Comparison of ENCODE assay signal across 11 mouse cellular contexts in genomic region chr2:122306184-122306583, GRCm38 (mm10). TPM values are rescaled to one million over a fixed set of nuclear protein-coding genes. Genes with fewer than 3 reads are reported as not detected.
DNase-seq lines count a peak whose midpoint lies in the region; ATAC-seq and TF ChIP-seq lines count a peak whose summit lies in the region.
"Had no signal": no experiment of that assay in that cellular context is flagged by ENCODE, and none has a peak within 500 bp of the region (broad histone marks: within the 10 kb centered on the region; RNA-seq: fewer than 3 reads in every experiment).

No protein-coding gene starts in this region.

- TF ChIP-seq CTCF in layer of hippocampus, adult 2 months (conservative IDR thresholded peaks at IDR 0.05) = no peak

- no peak overlapping the region for H3K27ac ChIP-seq in layer of hippocampus, adult 2 months
- H3K27ac ChIP-seq: forebrain, embryonic 15.5 days; limb, embryonic 13.5 days had no signal

- no peak overlapping the region for H3K4me3 ChIP-seq in layer of hippocampus, adult 2 months
- H3K4me3 ChIP-seq: forebrain, embryonic 15.5 days; limb, embryonic 13.5 days had no signal

- no peak for ATAC-seq in monocyte, adult 5-6 weeks (replicated peaks; ENCODE audit: insufficient number of reproducible peaks, low FRiP score, low TSS enrichment, poor library complexity, severe bottlenecking)
- ATAC-seq: forebrain, embryonic 15.5 days had no signal

- peak; percentile 14 to 31 for DNase-seq in layer of hippocampus, adult 2 months (ENCODE audit: low spot score in 2 of 2)
- DNase-seq in layer of hippocampus, postnatal 36 days = no peak
- DNase-seq in urinary bladder, postnatal 25 days (ENCODE audit: low spot score) = peak; percentile 41
- DNase-seq in urinary bladder, postnatal 4 days (ENCODE audit: low spot score in 2 of 2) = no peak
- peak; percentile 38 for DNase-seq in brain, adult 2 months (ENCODE audit: low read depth, low spot score)
- no peak for DNase-seq in spleen, postnatal 36 days (ENCODE audit: low spot score in 2 of 2)
- DNase-seq: heart, adult 18-20 months; lung, postnatal 14 days had no signal

RNA-seq across cellular contexts. Expression of gene Duoxa1, which starts 7.3 kb away (rescaled TPM):
- total RNA-seq in layer of hippocampus, adult 2 months (2021) = not detected
- not detected for total RNA-seq in layer of hippocampus, postnatal 36 days (2021)
- not detected in 3 replicates for total RNA-seq in monocyte, adult 5-6 weeks (2017)

RNA-seq across cellular contexts. Expression of gene Duoxa2, which starts 7.5 kb away (rescaled TPM):
- not detected for total RNA-seq in layer of hippocampus, adult 2 months (2021)
- total RNA-seq in layer of hippocampus, postnatal 36 days (2021) = not detected
- not detected in 3 replicates for total RNA-seq in monocyte, adult 5-6 weeks (2017)

RNA-seq across cellular contexts. Expression of gene Duox2, which starts 7.9 kb away (rescaled TPM):
- under 1 TPM in 1 of 2 experiments, not detected in 1; 0.08 TPM for total RNA-seq in layer of hippocampus, adult 2 months (2021)
- under 1 TPM in 1 of 2 experiments, not detected in 1; 0.05 TPM for total RNA-seq in layer of hippocampus, postnatal 36 days (2021)
- not detected in 3 replicates for total RNA-seq in monocyte, adult 5-6 weeks (2017)

RNA-seq across cellular contexts. Expression of gene Duox1, which starts 9.3 kb away (rescaled TPM):
- not detected for total RNA-seq in layer of hippocampus, adult 2 months (2021)
- not detected for total RNA-seq in layer of hippocampus, postnatal 36 days (2021)
- not detected in 3 replicates for total RNA-seq in monocyte, adult 5-6 weeks (2017)

Comparison
In these comparisons a context has a peak if more than half of its experiments do, and no peak if none do; other contexts are left out.
1. DNase-seq: peak in layer of hippocampus, adult 2 months (2 of 2), urinary bladder, postnatal 25 days (single experiment) and brain, adult 2 months (single experiment); none in layer of hippocampus, postnatal 36 days (0 of 2), urinary bladder, postnatal 4 days (0 of 2) and spleen, postnatal 36 days (0 of 2).